Mouse (Mus musculus) liver, postnatal 0 days (tissue): ENCODE data around the gene Pde4a. TPM values are rescaled to one million over a fixed set of nuclear protein-coding genes. Genes with fewer than 3 reads are reported as not detected.

Experiments used
- ATAC-seq: fragments of 200-750 bp; cut with Nextera tagmentation; 2 replicates; pipeline ENCODE4 v1.8.0; 2017; ENCODE audit warnings: mild to moderate bottlenecking, moderate library complexity
- DNase-seq: peaks from one replicate; pipeline ENCODE4 v3.0.0-alpha.2; 2016
- H3K27ac ChIP-seq: fragments of 300-500 bp; sonication (generic); 2 replicates; pipeline ENCODE4 v1.5.1; 2014; ENCODE audit warnings: antibody characterized with exemption, moderate library complexity, mild to moderate bottlenecking, low read depth
- H3K27me3 ChIP-seq: fragments of 300-500 bp; sonication (generic); 2 replicates; pipeline ENCODE4 v1.6.1; 2014; ENCODE audit warnings: low read length, control low read depth, mixed read lengths; ENCODE audit not compliant: insufficient read depth
- H3K36me3 ChIP-seq: fragments of 300-500 bp; sonication (generic); replicated peaks from 2 replicates; pipeline ENCODE4 v1.6.1; 2014; ENCODE audit warnings: mild to moderate bottlenecking, control low read depth, low read length, moderate library complexity, mixed read lengths; ENCODE audit not compliant: insufficient read depth
- H3K4me1 ChIP-seq: fragments of 300-500 bp; sonication (generic); 2 replicates; pipeline ENCODE4 v1.6.1; 2014; ENCODE audit warnings: antibody characterized with exemption, mild to moderate bottlenecking, control low read depth; ENCODE audit not compliant: insufficient read depth
- H3K4me2 ChIP-seq: fragments of 300-500 bp; sonication (generic); 2 replicates; pipeline ENCODE4 v1.6.1; 2014; ENCODE audit warnings: low read depth, mild to moderate bottlenecking, low read length, moderate library complexity, mixed read lengths
- H3K4me3 ChIP-seq: fragments of 300-500 bp; sonication (generic); 2 replicates; pipeline ENCODE4 v1.5.1; 2014; ENCODE audit warnings: low read depth, low read length
- H3K9ac ChIP-seq: fragments of 300-500 bp; sonication (generic); replicated peaks from 2 replicates; pipeline ENCODE4 v1.6.1; 2014; ENCODE audit warnings: mild to moderate bottlenecking, moderate library complexity
- H3K9me3 ChIP-seq: fragments of 300-500 bp; sonication (generic); 2 replicates; pipeline ENCODE4 v1.6.1; 2016; ENCODE audit warnings: mild to moderate bottlenecking, control low read depth, low read length, mixed read lengths
- CTCF ChIP-seq: sonication (generic); IDR thresholded peaks from 2 replicates; pipeline ENCODE4 v1.5.1; 2016; ENCODE audit warnings: antibody characterized with exemption, low read depth
- EP300 ChIP-seq: IDR thresholded peaks from 2 replicates; pipeline ENCODE4 v1.6.1; 2016; ENCODE audit warnings: antibody characterized with exemption, low read depth, mild to moderate bottlenecking
- WGBS: fragments of 180-500 bp; shearing (Covaris S2); extraction: QIAGEN DNeasy Blood & Tissue Kit; methylation state at CpG from one replicate; pipeline ENCODE4 v1.1.7; 2014; ENCODE audit not compliant: insufficient replicate concordance; 5-methylcytosine and 5-hydroxymethylcytosine counted together
- polyA plus RNA-seq: library from polyadenylated mRNA; unstranded; fragments of >200 nt; fragmentation: Nextera tagmentation; extraction: Ambion mirVana; gene quantifications from 2 replicates; pipeline ENCODE4 v1.2.1, GENCODE M21; 2015

Pde4a gene
- polyA plus RNA-seq, 1 experiment from 2014 or later: 1.5 TPM

GRCm38 (mm10) chr9:21135941-21136381, 29.6 kb upstream of the Pde4a start:
- Histone ChIP-seq H3K4me1 (peaks cover 5% of the 10 kb centered on the region; the same call in 1 of the 2 replicates), H3K9me3 (no peaks in the 10 kb centered on the region), H3K4me3 (no peak overlapping the region), H3K27me3 (no peaks in the 10 kb centered on the region), H3K4me2 (no peak overlapping the region), H3K27ac (peak overlapping the region; percentile 48; the same call in 1 of the 2 replicates), H3K36me3 (peaks cover 28% of the 10 kb centered on the region), H3K9ac (no peak overlapping the region)
- DNase-seq (no peak), ATAC-seq (no peak)
- TF ChIP-seq EP300 (no peak), CTCF (no peak)
- WGBS: 29% methylated on average over 1 of the region's 1 CpGs

- no peak overlapping the region for H3K4me3 ChIP-seq
- no peak for ATAC-seq
These were observed 29.1 kb upstream of the Pde4a start for GRCm38 (mm10) chr9:21136401-21136800.

GRCm38 (mm10) chr9:21137229-21137628, 28.3 kb upstream of the Pde4a start:
- Histone ChIP-seq H3K4me1 (0 out of 2 replicates have a peak, but pooled peaks cover 2% of the 10 kb centered on the region), H3K27me3 (no peaks in the 10 kb centered on the region), H3K27ac (no peak overlapping the region), H3K9ac (no peak overlapping the region), H3K4me3 (no peak overlapping the region), H3K36me3 (peaks cover 40% of the 10 kb centered on the region), H3K4me2 (no peak overlapping the region), H3K9me3 (no peaks in the 10 kb centered on the region)
- ATAC-seq (peak; percentile 29), DNase-seq (peak; percentile 76)
- WGBS: 57% methylated on average over 3 of the region's 3 CpGs
- TF ChIP-seq EP300 (no peak), CTCF (peak; percentile 84)

More at GRCm38 (mm10) chr9:21136401-21136800, 29.1 kb upstream of the Pde4a start:
- whole genome bisulfite sequencing: 44% methylated on average over 6 of the region's 6 CpGs
- TF ChIP-seq CTCF (no peak), EP300 (no peak)
- Histone ChIP-seq H3K9ac (no peak overlapping the region), H3K4me1 (peaks cover 4% of the 10 kb centered on the region; the same call in 1 of the 2 replicates), H3K36me3 (peaks cover 32% of the 10 kb centered on the region), H3K9me3 (no peaks in the 10 kb centered on the region), H3K27ac (0 out of 2 replicates have a peak overlapping the region, but pooled peaks have one; percentile 34), H3K27me3 (no peaks in the 10 kb centered on the region), H3K4me2 (no peak overlapping the region)
- DNase-seq: no peak

- H3K4me3 ChIP-seq: no peak overlapping the region
- no peak overlapping the region for H3K4me2 ChIP-seq
- no peak overlapping the region for H3K9ac ChIP-seq
- H3K36me3 ChIP-seq: peaks cover 52% of the 10 kb centered on the region
- ATAC-seq (no peak), DNase-seq (no peak)
- H3K4me1 ChIP-seq: 0 out of 2 replicates have a peak, but pooled peaks cover 2% of the 10 kb centered on the region
- TF ChIP-seq EP300 (no peak), CTCF (no peak)
- WGBS: 73% methylated on average over 4 of the region's 4 CpGs
- no peaks in the 10 kb centered on the region for H3K9me3 ChIP-seq
- no peak overlapping the region for H3K27ac ChIP-seq
- H3K27me3 ChIP-seq: no peaks in the 10 kb centered on the region
These were observed 27.1 kb upstream of the Pde4a start for GRCm38 (mm10) chr9:21138386-21138785.

DNA sequence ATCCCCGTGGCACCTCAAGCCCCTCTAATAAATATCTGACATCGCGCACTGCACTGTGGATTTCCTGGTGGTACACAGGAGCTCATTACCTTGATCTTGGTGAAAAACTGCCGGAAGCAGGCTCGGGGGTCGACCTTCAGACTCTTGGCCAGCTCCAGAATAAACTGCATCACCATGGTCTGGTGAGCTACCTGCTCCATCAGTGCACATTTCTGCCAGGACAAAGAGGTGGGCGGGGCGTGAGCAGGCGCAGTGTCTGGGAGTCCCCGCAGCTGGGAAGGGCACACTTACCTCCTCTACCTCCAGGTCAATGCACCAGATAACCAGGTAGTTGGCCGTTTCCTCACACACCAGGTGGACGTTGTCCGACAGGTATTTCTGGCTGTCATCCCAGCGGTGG, 23.6 kb upstream of the Pde4a start:
- no peak overlapping the region for H3K4me3 ChIP-seq
- 86% methylated on average over 14 of the region's 14 CpGs for WGBS
- no peaks in the 10 kb centered on the region for H3K27me3 ChIP-seq
- no peak for TF ChIP-seq EP300
- no peak for TF ChIP-seq CTCF
- H3K9ac ChIP-seq: no peak overlapping the region
- no peak overlapping the region for H3K4me2 ChIP-seq
- H3K27ac ChIP-seq: no peak overlapping the region
- H3K9me3 ChIP-seq: no peaks in the 10 kb centered on the region
- H3K36me3 ChIP-seq: peaks cover 69% of the 10 kb centered on the region
- peaks cover 9% of the 10 kb centered on the region; the same call in 1 of the 2 replicates for H3K4me1 ChIP-seq
- DNase-seq (no peak), ATAC-seq (no peak)

- H3K36me3 ChIP-seq: peaks cover 57% of the 10 kb centered on the region
- no peak overlapping the region for H3K27ac ChIP-seq
- peaks cover 30% of the 10 kb centered on the region for H3K4me1 ChIP-seq
- H3K4me2 ChIP-seq: no peak overlapping the region
- no peaks in the 10 kb centered on the region for H3K9me3 ChIP-seq
- TF ChIP-seq CTCF (no peak), EP300 (no peak)
- no peak for ATAC-seq
- H3K27me3 ChIP-seq: no peaks in the 10 kb centered on the region
- no peak overlapping the region for H3K9ac ChIP-seq
- no peak overlapping the region for H3K4me3 ChIP-seq
- DNase-seq: no peak
- 92% methylated on average over 3 of the region's 3 CpGs for WGBS
These were observed 21.2 kb upstream of the Pde4a start for GRCm38 (mm10) chr9:21144361-21144760.
